Mouse (Mus musculus) ES-Bruce4 (cell line): ENCODE measurements around the gene Dctn2.

Experiments used
- CTCF ChIP-seq: IDR thresholded peaks from one replicate; pipeline ENCODE4 v1.8.1; 2011; ENCODE audit warnings: low read depth, low read length
- EP300 ChIP-seq: IDR thresholded peaks from 2 replicates; pipeline ENCODE4 v1.6.1; 2011; ENCODE audit warnings: low read depth, low read length; ENCODE audit not compliant: insufficient read depth
- POLR2A ChIP-seq: IDR thresholded peaks from one replicate; pipeline ENCODE4 v1.8.1; 2011; ENCODE audit warnings: low read length; ENCODE audit not compliant: insufficient read depth

DNA sequence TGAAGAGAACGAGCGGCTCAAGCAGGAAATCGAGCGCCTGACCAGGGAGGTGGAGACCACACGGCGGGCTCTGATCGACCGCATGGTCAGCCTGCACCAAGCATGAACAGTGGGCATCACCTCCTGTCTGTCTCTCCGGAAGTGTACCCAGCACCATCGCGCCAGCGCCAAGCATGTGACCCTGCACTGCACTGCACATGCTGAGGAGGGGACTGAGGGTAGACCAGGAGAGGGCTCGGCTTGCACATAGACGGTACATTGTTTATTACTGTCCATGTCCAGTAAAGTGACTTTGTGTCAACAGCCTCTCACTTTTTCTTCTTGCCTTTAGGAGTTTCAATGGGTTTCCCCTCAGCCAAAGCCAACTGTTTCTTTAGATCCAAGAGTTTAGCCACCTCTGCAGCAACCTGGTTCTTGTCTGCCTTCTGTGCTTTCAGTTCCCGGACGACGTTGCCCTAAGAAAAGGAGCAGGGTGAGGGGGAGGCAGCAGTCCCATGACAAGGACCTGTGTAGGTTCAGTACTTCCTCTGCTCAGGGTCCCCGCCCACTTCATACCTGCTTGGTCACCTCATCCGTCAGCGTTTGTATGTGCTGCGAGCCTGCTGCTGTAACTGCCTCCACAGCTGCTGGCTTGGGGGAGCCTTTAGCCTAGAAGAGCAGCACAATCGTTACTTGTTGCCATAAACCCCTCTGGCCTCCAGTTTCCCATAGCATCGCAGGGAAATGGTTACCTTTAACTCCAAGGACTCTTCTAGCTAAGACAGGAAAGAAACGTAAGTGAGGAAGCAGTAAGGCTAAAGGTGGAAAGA, 30.0 kb downstream of the Dctn2 start:
- TF ChIP-seq CTCF (no peak), POLR2A (no peak), EP300 (no peak)
